In genomic region chr17:67869731-67870601, GRCm38 (mm10) we compare ENCODE assay signal across 7 mouse cellular contexts.
DNase-seq lines count a peak whose midpoint lies in the region; ATAC-seq lines count a peak whose summit lies in the region.

No protein-coding gene starts in this region.

- no peak overlapping the region for H3K27ac ChIP-seq in hindbrain, embryonic 14.5 days

- no peak overlapping the region for H3K9ac ChIP-seq in hindbrain, embryonic 14.5 days

- H3K4me2 ChIP-seq in hindbrain, embryonic 14.5 days (replicated peaks), result no peak overlapping the region

- no peaks in the 10 kb centered on the region for H3K9me3 ChIP-seq in hindbrain, embryonic 14.5 days (ENCODE audit: control insufficient read depth, low read length)

- H3K27me3 ChIP-seq in hindbrain, embryonic 14.5 days (ENCODE audit: control insufficient read depth, insufficient read depth, low read length), result no peaks in the 10 kb centered on the region

- H3K4me3 ChIP-seq in hindbrain, embryonic 14.5 days (replicated peaks; ENCODE audit: low read length), result no peak overlapping the region

- peak; percentile 86 for ATAC-seq in frontal cortex, adult (ENCODE audit: low TSS enrichment)
- ATAC-seq in hindbrain, embryonic 14.5 days (ENCODE audit: low FRiP score), result peak; percentile 48; the same call in 1 of the 2 replicates
- ATAC-seq in megakaryocyte progenitor cell, adult 5-6 weeks (replicated peaks; ENCODE audit: poor library complexity), result peak; percentile 76

- no peaks in the 10 kb centered on the region for H3K36me3 ChIP-seq in hindbrain, embryonic 14.5 days (replicated peaks; ENCODE audit: control insufficient read depth, insufficient read depth)

- 66% methylated on average over 23 of the region's 23 CpGs for WGBS in hindbrain, embryonic 14.5 days

- DNase-seq in adrenal gland, adult (ENCODE audit: inconsistent age in 2 of 2, low spot score in 1 of 2), result peak; percentile 86 to 91
- DNase-seq in cerebellum, adult 9-10 months, result peak; percentile 33
- DNase-seq in hindbrain, embryonic 14.5 days (ENCODE audit: low spot score), result peak; percentile 88
- peak; percentile 59 to 91 for DNase-seq in layer of hippocampus, postnatal 25 days (ENCODE audit: extremely low spot score in 1 of 2, low spot score in 1 of 2)
- peak; percentile 13 to 45 for DNase-seq in right cerebral cortex, postnatal 36 days (ENCODE audit: low spot score in 2 of 2)

- H3K4me1 ChIP-seq in hindbrain, embryonic 14.5 days (replicated peaks; ENCODE audit: control insufficient read depth, insufficient read depth, low read length), result no peaks in the 10 kb centered on the region

Comparison
In these comparisons a context has a peak if more than half of its experiments do, and no peak if none do; other contexts are left out.
1. DNase-seq: peak in every context shown above with its lines; median percentile 88 in adrenal gland, adult; 88 in hindbrain, embryonic 14.5 days; 75 in layer of hippocampus, postnatal 25 days; 33 in cerebellum, adult 9-10 months; 29 in right cerebral cortex, postnatal 36 days.